Mouse (Mus musculus) CD4-positive, CD25-positive, alpha-beta regulatory T cell, adult 4 months (primary cell): ENCODE measurements around the gene Btg1-ps1. TPM values are rescaled to one million over a fixed set of nuclear protein-coding genes. Genes with fewer than 3 reads are reported as not detected.
"Not testable (repeated sequence)": the region's sequence is repeated elsewhere in the genome, so short reads cannot be mapped to it uniquely, and the experiment has no call there.

ENCODE experiments used
- ATAC-seq: one replicate; pipeline ENCODE4 v1.8.0; 2017
- polyA plus RNA-seq, 2 experiments: library from polyadenylated mRNA; unstranded; fragments of 100-300 nt; shearing (Covaris generic); gene quantifications; one replicate each; pipeline ENCODE4 v1.2.1; 2017

Gene Btg1-ps1
- polyA plus RNA-seq = not detected

DNA sequence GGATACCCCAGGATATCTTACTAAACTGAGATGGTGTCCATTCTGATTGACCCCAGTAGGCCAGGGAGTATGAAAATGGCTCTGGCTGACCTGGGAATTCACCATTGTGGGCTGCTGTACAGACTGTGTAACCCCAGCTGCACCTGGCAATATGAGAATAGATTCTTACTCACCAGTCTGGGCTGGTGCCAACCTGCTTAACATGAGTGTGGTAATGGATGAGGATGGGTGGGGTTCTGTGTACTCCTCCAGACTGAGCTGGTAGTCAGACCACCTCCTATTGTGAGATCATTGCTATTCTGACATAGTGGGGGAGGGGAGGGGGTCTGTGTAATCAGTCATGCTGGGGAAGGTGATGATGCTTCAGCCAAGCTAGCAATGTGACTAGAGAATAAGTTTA is at the start of gene Btg1-ps1:
TSS of gene Btg1-ps1 (minus strand) at position 219 of the 400 bp plus-strand sequence.
- ATAC-seq = not testable (repeated sequence)

- ATAC-seq = no peak
Measured at GRCm38 (mm10) chrX:38066175-38066574, 47.6 kb upstream of the Btg1-ps1 start, which contains the start of gene Rhox10. Gene Rhox10, plus strand, starts transcription at chrX:38066475.

DNA sequence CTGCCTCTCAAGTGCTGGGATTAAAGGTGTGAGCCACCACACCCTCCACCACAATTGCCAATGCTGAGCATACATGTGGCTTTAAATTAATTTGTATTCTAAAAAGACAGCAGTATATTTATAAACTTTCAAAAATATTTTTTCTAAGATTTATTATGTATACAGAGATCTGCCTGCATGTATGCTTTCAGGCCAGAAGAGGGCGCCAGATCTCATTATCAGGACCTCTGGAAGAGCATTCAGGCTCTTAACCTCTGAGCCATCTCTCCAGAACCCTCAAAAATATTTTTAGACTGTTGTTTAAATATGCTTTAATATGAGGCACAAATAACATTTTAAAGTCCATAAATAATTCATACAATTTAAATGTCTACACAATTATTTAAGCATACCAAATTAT is 42.9 kb upstream of the Btg1-ps1 start:
- no peak for ATAC-seq

- not testable (repeated sequence) for ATAC-seq
Measured at GRCm38 (mm10) chrX:38043014-38043413, 24.4 kb upstream of the Btg1-ps1 start, which contains the start of gene Btg1-ps2. Gene Btg1-ps2, minus strand, starts transcription at chrX:38043114.

DNA sequence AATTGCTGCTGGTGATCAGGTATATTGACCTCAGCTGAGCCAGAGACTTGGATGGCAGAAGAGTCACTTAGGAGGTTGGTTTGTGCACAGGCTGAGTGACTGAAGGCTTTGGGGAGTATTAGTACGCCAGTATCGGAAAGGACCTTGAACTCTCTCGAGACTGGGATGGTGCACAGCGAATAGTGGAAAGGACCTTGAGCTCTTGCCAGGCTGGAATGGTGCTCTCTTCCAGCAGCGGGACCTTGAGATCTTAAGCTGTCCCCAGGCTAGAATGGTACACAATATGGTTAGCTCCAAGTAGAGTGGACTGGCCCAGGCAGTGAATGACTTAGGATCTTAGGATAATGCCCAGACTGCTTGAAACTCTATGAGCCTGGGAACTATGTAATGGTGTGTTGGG is 21.1 kb upstream of the Btg1-ps1 start:
- no peak for ATAC-seq

- ATAC-seq = no peak
Measured at GRCm38 (mm10) chrX:38033841-38034240, 15.2 kb upstream of the Btg1-ps1 start.

DNA sequence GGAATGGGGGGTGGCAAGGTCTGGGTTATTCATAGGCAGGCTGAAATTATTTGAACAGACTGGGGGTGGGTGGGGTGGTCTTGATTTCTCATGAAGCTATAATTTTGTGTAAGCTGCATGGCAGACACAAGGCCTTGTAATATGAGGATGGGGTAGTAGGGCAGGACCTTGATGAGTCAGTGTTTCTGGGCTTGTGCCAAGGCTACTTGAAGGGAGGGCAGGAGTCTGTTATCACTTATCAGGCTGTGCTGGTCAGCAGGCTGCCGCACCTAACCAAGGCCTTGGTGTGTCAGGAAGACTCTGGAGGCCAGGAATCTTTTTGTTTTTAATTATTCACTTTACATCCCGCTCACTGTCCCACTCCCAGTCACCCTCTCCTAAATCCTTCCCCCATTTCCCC is 9.9 kb downstream of the Btg1-ps1 start:
- ATAC-seq = no peak

Other genes starting within 250 kb of the Btg1-ps1 start
- gene Rhox5, start 214.0 kb downstream of the Btg1-ps1 start, polyA plus RNA-seq = not detected
- gene Rhox6, start 191.9 kb downstream of the Btg1-ps1 start, polyA plus RNA-seq = not detected
- not detected for gene Rhox7a, start 187.1 kb downstream of the Btg1-ps1 start, polyA plus RNA-seq
- under 1 TPM in 1 of 2 experiments, not detected in 1; 0.36 TPM for gene Rhox8, start 139.9 kb downstream of the Btg1-ps1 start, polyA plus RNA-seq
- gene Rhox7b, start 121.6 kb downstream of the Btg1-ps1 start, polyA plus RNA-seq = not detected
- gene Rhox9, start 117.0 kb downstream of the Btg1-ps1 start, polyA plus RNA-seq = not detected
- gene Btg1-ps2, start 24.3 kb upstream of the Btg1-ps1 start, polyA plus RNA-seq = not detected
- not detected for gene Rhox10, start 47.7 kb upstream of the Btg1-ps1 start, polyA plus RNA-seq
- gene Rhox11, start 66.3 kb upstream of the Btg1-ps1 start, polyA plus RNA-seq = not detected
- not detected for gene Rhox12, start 92.1 kb upstream of the Btg1-ps1 start, polyA plus RNA-seq
- gene Rhox13, start 102.4 kb upstream of the Btg1-ps1 start, polyA plus RNA-seq = not detected
- gene Zbtb33, start 171.0 kb upstream of the Btg1-ps1 start, polyA plus RNA-seq = 1 to 10 TPM; 1.0 to 1.1 TPM
- 1 to 10 TPM; 4.3 to 5.8 TPM for gene Tmem255a, start 233.6 kb upstream of the Btg1-ps1 start, polyA plus RNA-seq